Mouse (Mus musculus): Measurements from ENCODE around the gene Gas7. TPM values are rescaled to one million over a fixed set of nuclear protein-coding genes. Genes with fewer than 3 reads are reported as not detected.

Gas7 gene
- total and polyA plus RNA-seq, 3 experiments = 5.8 to 11.5 (median 9.3) TPM

DNA sequence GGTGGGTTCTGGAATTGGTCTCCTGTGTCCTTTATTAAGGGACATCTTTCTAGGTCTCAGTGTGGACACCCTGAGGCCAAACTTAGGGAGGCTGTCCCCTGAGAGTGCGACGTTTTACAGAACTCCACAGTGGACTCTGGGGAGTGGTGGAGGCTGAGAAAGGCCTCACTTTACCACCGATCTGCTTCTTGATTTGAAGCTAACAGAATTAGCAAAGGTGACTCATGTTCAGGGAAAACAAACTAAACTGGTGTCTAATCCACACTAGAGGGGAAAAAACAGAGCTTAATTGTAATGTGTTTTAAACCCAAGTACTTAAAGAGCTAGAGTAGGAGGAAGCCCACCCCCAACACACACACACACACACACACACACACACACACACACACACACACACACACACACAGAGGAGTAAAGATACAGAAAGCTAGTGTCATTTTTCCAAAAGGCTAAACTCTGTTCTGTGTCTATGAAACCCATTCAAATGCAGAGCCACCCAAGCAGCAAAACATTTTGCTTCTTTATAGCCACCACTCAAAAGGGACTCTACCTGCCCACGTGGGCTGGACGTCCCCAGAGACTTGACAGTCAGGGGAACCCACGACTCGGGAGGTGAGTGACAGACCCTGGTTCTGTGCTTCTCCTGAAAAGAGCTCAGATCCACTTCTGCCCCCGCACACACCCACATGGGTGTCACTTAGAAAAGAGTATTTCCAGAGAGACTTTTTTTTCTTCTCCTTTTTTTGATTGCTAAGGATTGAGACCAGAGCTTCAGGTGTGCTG lies 268.2 kb downstream of the Gas7 start:
- TF ChIP-seq CTCF (IDR thresholded peaks at IDR 0.05) (no peak), POLR2A (IDR thresholded peaks at IDR 0.05; ENCODE audit: insufficient read depth, low read depth, low read length) (no peak), EP300 (IDR thresholded peaks at IDR 0.05; ENCODE audit: insufficient read depth, low read depth, low read length) (no peak)
- H3K79me2 ChIP-seq (replicated peaks; ENCODE audit: control insufficient read depth, insufficient read depth, low read length) = no peaks in the 10 kb centered on the region
- peaks cover 2% of the 10 kb centered on the region; the same call in 1 of the 2 replicates for H3K36me3 ChIP-seq (ENCODE audit: control insufficient read depth, insufficient read depth, low read length)
- H3K27ac ChIP-seq = no peak overlapping the region
- H3K27me3 ChIP-seq (ENCODE audit: control insufficient read depth, insufficient read depth, low read length) = no peaks in the 10 kb centered on the region
- no peak overlapping the region for H3K9ac ChIP-seq (ENCODE audit: low read depth, low read length)
- peaks cover 2% of the 10 kb centered on the region for H3K4me1 ChIP-seq (ENCODE audit: control insufficient read depth, insufficient read depth, low read length)
- intact Hi-C loops (cut with DNase I) = no loop called here
- WGBS = 72% methylated on average over 8 of the region's 8 CpGs
- DNase-seq = no peak
- no peak overlapping the region for H3K4me3 ChIP-seq

DNA sequence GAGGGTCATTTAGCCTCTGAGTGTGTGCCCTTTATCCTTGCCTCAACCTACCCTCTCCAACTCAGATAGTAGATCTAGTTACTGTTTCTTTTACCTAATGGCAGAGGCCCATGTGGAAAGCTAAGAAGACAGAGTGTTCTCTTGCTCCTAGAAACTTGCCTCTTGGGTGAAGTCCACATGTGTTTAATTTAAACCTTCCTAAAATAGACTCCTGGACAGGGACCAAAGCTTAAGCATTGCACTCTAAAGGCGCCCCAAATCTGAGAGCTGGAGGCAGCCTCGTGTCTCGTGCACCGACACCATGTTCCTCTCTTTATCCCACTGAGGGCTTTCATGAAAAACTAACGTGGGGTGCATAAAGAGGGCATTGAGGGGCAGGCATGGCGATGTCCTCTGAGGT lies 271.9 kb downstream of the Gas7 start:
- H3K27me3 ChIP-seq (ENCODE audit: control insufficient read depth, insufficient read depth, low read length) = no peaks in the 10 kb centered on the region
- peak; percentile 13 to 20 for DNase-seq
- intact Hi-C loops (cut with DNase I) = no loop called here
- H3K4me3 ChIP-seq = no peak overlapping the region
- 54% methylated on average over 6 of the region's 6 CpGs for WGBS
- no peak overlapping the region for H3K9ac ChIP-seq (ENCODE audit: low read depth, low read length)
- peaks cover 2% of the 10 kb centered on the region; the same call in 1 of the 2 replicates for H3K4me1 ChIP-seq (ENCODE audit: control insufficient read depth, insufficient read depth, low read length)
- no peaks in the 10 kb centered on the region for H3K79me2 ChIP-seq (replicated peaks; ENCODE audit: control insufficient read depth, insufficient read depth, low read length)
- TF ChIP-seq CTCF (IDR thresholded peaks at IDR 0.05) (no peak), POLR2A (IDR thresholded peaks at IDR 0.05; ENCODE audit: insufficient read depth, low read depth, low read length) (no peak), EP300 (IDR thresholded peaks at IDR 0.05; ENCODE audit: insufficient read depth, low read depth, low read length) (no peak)
- peaks cover 2% of the 10 kb centered on the region; the same call in 1 of the 2 replicates for H3K36me3 ChIP-seq (ENCODE audit: control insufficient read depth, insufficient read depth, low read length)
- H3K27ac ChIP-seq = peak overlapping the region; percentile 41; the same call in 1 of the 2 replicates

DNA sequence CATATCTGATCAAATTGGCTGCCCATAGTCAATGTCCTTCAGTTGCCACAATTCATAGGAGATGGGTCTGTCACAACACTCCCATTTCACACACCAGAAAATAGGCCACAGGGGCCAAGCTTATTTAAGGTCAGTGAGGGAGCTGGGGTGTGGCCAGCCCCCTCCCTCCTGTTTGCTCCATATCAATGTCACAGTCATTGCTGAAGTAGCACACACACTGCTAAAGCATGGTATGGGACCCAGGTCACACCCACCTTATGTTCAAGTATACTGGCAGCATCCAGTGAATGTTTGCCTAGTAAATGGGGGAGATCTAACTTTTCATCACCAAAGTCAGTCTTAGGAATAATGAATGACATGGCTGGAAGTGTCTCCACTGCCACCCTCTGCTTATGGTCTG lies 273.5 kb downstream of the Gas7 start:
- intact Hi-C loops (cut with DNase I) = no loop called here
- Histone ChIP-seq H3K4me3 (no peak overlapping the region), H3K79me2 (replicated peaks; ENCODE audit: control insufficient read depth, insufficient read depth, low read length) (no peaks in the 10 kb centered on the region), H3K4me1 (ENCODE audit: control insufficient read depth, insufficient read depth, low read length) (peaks cover 2% of the 10 kb centered on the region; the same call in 1 of the 2 replicates), H3K27ac (no peak overlapping the region), H3K9ac (ENCODE audit: low read depth, low read length) (no peak overlapping the region), H3K36me3 (ENCODE audit: control insufficient read depth, insufficient read depth, low read length) (peaks cover 2% of the 10 kb centered on the region; the same call in 1 of the 2 replicates), H3K27me3 (ENCODE audit: control insufficient read depth, insufficient read depth, low read length) (no peaks in the 10 kb centered on the region)
- no peak for DNase-seq
- TF ChIP-seq POLR2A (IDR thresholded peaks at IDR 0.05; ENCODE audit: insufficient read depth, low read depth, low read length) (no peak), CTCF (IDR thresholded peaks at IDR 0.05) (no peak), EP300 (IDR thresholded peaks at IDR 0.05; ENCODE audit: insufficient read depth, low read depth, low read length) (no peak)

DNA sequence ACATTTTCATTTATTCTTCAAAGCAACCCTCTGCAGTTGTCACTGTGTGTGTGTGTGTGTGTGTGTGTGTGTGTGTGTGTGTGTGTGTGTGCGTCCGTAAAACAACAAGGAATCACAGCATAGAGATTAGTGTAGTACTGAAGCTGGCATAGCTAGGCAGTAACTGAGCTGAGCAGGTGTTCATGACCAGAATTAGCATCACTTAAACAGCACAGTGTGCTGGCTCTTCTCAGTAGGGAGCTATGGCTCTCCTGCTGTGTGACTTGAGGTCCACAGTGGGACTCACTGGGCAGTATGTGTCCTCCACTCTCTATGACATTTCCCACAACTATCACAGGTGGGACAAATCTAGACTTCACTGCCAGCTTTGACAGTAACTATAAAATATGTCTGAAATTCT lies 275.8 kb downstream of the Gas7 start:
- intact Hi-C loops (cut with DNase I) = no loop called here
- no peaks in the 10 kb centered on the region for H3K27me3 ChIP-seq (ENCODE audit: control insufficient read depth, insufficient read depth, low read length)
- H3K4me1 ChIP-seq (ENCODE audit: control insufficient read depth, insufficient read depth, low read length) = peaks cover 2% of the 10 kb centered on the region; the same call in 1 of the 2 replicates
- peaks cover 2% of the 10 kb centered on the region; the same call in 1 of the 2 replicates for H3K36me3 ChIP-seq (ENCODE audit: control insufficient read depth, insufficient read depth, low read length)
- WGBS = 100% methylated on average over 2 of the region's 2 CpGs
- no peaks in the 10 kb centered on the region for H3K79me2 ChIP-seq (replicated peaks; ENCODE audit: control insufficient read depth, insufficient read depth, low read length)
- H3K27ac ChIP-seq = no peak overlapping the region
- no peak overlapping the region for H3K4me3 ChIP-seq
- TF ChIP-seq CTCF (IDR thresholded peaks at IDR 0.05) (no peak), POLR2A (IDR thresholded peaks at IDR 0.05; ENCODE audit: insufficient read depth, low read depth, low read length) (no peak), EP300 (IDR thresholded peaks at IDR 0.05; ENCODE audit: insufficient read depth, low read depth, low read length) (no peak)
- no peak for DNase-seq
- H3K9ac ChIP-seq (ENCODE audit: low read depth, low read length) = no peak overlapping the region

DNA sequence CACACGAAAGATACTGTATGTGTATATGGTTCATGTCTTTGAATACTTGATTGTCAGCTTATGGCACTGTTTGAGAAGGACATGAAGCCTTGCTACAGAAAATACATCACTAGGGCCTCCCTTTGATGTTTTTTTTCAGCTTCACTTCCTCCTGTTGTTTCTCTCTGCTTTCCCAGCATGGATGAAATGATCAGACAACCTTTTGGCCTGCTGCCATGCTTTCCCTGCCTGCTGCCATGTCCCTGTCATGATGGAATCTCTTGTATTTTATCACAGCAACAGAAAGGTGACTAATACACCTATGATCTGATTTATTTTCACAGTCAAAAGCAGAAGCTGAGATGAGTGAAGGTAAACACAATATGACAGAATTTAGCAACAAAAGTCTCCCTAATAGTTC lies 278.5 kb downstream of the Gas7 start:
- Histone ChIP-seq H3K27me3 (ENCODE audit: control insufficient read depth, insufficient read depth, low read length) (no peaks in the 10 kb centered on the region), H3K27ac (no peak overlapping the region)

DNA sequence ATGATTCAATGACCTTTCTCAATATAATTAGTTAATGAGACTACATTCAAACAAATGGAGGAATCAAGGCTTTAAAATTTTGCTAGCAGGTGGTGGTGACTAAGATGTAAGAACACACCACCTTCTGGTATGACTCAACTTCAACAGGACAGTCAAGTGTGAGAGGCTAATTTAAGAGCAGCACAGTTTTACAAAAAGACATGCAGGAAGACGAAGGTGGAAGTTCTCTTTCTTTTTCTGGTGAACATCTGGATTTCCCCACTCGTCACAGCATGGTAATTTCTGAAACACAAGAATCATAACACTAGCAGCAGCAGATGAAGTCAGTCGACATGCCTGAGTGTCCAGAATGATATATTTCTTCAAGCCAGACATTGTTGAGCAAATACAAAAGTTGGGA lies 279.4 kb downstream of the Gas7 start:
- no peaks in the 10 kb centered on the region for H3K4me1 ChIP-seq (ENCODE audit: control insufficient read depth, insufficient read depth, low read length)
- no peak overlapping the region for H3K9ac ChIP-seq (ENCODE audit: low read depth, low read length)
- no peak overlapping the region for H3K4me3 ChIP-seq
- H3K27me3 ChIP-seq (ENCODE audit: control insufficient read depth, insufficient read depth, low read length) = no peaks in the 10 kb centered on the region
- intact Hi-C loops (cut with DNase I) = no loop called here
- no peaks in the 10 kb centered on the region for H3K36me3 ChIP-seq (ENCODE audit: control insufficient read depth, insufficient read depth, low read length)
- no peak overlapping the region for H3K27ac ChIP-seq
- WGBS = 62% methylated on average over 3 of the region's 3 CpGs
- no peak for DNase-seq
- no peaks in the 10 kb centered on the region for H3K79me2 ChIP-seq (replicated peaks; ENCODE audit: control insufficient read depth, insufficient read depth, low read length)
- TF ChIP-seq EP300 (IDR thresholded peaks at IDR 0.05; ENCODE audit: insufficient read depth, low read depth, low read length) (no peak), CTCF (IDR thresholded peaks at IDR 0.05) (no peak), POLR2A (IDR thresholded peaks at IDR 0.05; ENCODE audit: insufficient read depth, low read depth, low read length) (no peak)

More for the DNA sequence above, 278.5 kb downstream of the Gas7 start:
- TF ChIP-seq EP300 (IDR thresholded peaks at IDR 0.05; ENCODE audit: insufficient read depth, low read depth, low read length) (no peak), CTCF (IDR thresholded peaks at IDR 0.05) (no peak), POLR2A (IDR thresholded peaks at IDR 0.05; ENCODE audit: insufficient read depth, low read depth, low read length) (no peak)
- Histone ChIP-seq H3K36me3 (ENCODE audit: control insufficient read depth, insufficient read depth, low read length) (no peaks in the 10 kb centered on the region), H3K4me3 (no peak overlapping the region), H3K79me2 (replicated peaks; ENCODE audit: control insufficient read depth, insufficient read depth, low read length) (no peaks in the 10 kb centered on the region), H3K4me1 (ENCODE audit: control insufficient read depth, insufficient read depth, low read length) (no peaks in the 10 kb centered on the region), H3K9ac (ENCODE audit: low read depth, low read length) (no peak overlapping the region)
- DNase-seq = no peak
- intact Hi-C loops (cut with DNase I) = no loop called here
- 50% methylated on average over 1 of the region's 1 CpGs for WGBS

Measured in heart, adult 2 months (tissue).